7 mouse cellular contexts compared by ENCODE assay signal in the genomic region with DNA sequence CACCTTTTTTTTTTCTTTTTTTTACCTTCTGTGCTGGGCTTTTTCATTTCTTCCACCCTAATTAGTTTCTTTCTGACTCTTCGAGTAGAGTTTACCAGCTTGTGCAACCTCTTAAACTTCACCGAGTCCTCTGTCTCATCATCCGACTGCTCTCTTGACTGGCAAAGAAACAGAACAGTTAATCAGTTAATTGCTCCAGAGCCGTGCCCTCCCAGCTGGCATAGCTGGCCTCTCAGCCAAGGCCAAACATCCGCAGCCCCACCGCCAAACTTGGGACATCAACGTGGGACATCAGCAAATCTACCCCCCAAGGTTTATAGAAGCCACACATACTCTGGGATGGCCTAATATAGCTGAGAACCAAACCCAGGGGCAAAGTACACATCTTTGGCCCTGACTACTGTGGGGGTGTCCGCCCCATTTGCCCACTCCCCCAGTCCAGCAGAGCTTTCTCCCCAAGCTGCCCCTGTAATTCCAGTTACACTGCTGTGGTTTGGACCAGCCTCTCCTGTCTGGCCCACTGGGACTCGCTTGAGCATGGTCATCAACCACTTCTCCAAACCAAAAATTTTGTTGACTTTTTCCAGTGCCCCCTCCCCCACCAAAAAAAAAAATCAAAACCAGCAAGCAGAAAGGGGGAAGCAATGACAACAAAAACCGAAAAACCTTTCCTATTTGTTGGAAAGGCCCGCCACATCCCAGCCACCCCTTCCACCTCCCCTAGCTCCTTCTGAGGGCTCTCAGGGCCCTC.
DNase-seq lines count a peak whose midpoint lies in the region; ATAC-seq and TF ChIP-seq lines count a peak whose summit lies in the region.

No protein-coding gene starts in this region.

- H3K9me3 ChIP-seq in forebrain, embryonic 15.5 days, result no peaks in the 10 kb centered on the region
- no peaks in the 10 kb centered on the region for H3K9me3 ChIP-seq in hindbrain, embryonic 16.5 days (ENCODE audit: control insufficient read depth, low read length)

- peaks cover 35% of the 10 kb centered on the region for H3K4me1 ChIP-seq in forebrain, embryonic 15.5 days
- peaks cover 21% of the 10 kb centered on the region for H3K4me1 ChIP-seq in hindbrain, embryonic 16.5 days (ENCODE audit: control insufficient read depth, insufficient read depth, low read depth, low read length)
- peaks cover 15% of the 10 kb centered on the region for H3K4me1 ChIP-seq in olfactory bulb, adult 2 months (ENCODE audit: control insufficient read depth, insufficient read depth, low read length)

- H3K36me3 ChIP-seq in forebrain, embryonic 15.5 days, result no peaks in the 10 kb centered on the region
- no peaks in the 10 kb centered on the region for H3K36me3 ChIP-seq in hindbrain, embryonic 16.5 days (ENCODE audit: control insufficient read depth, insufficient read depth, low read length)

- no peak overlapping the region for H3K9ac ChIP-seq in forebrain, embryonic 15.5 days (replicated peaks)
- peak overlapping the region; percentile 64; the same call in 1 of the 2 replicates for H3K9ac ChIP-seq in hindbrain, embryonic 16.5 days (ENCODE audit: low read depth, low read length)

- no peak for TF ChIP-seq POLR2A in olfactory bulb, adult 2 months (IDR thresholded peaks at IDR 0.05; ENCODE audit: insufficient read depth, low read depth, low read length)

- H3K4me2 ChIP-seq in forebrain, embryonic 15.5 days (replicated peaks), result peak overlapping the region; percentile 44; the same call in 1 of the 2 replicates
- peak overlapping the region; percentile 59 for H3K4me2 ChIP-seq in hindbrain, embryonic 16.5 days (ENCODE audit: low read length)

- DNase-seq in left cerebral cortex, adult 2 months (ENCODE audit: extremely low spot score in 1 of 2, low spot score in 2 of 2), result no peak
- DNase-seq in left cerebral cortex, postnatal 25 days (ENCODE audit: low spot score in 2 of 2), result no peak
- no peak for DNase-seq in layer of hippocampus, adult 8-10 months (ENCODE audit: low spot score in 2 of 2)

- no peaks in the 10 kb centered on the region for H3K27me3 ChIP-seq in forebrain, embryonic 15.5 days
- H3K27me3 ChIP-seq in hindbrain, embryonic 16.5 days (replicated peaks; ENCODE audit: control insufficient read depth, insufficient read depth, low read length), result no peaks in the 10 kb centered on the region

- 53% methylated on average over 11 of the region's 11 CpGs for WGBS in forebrain, embryonic 15.5 days
- WGBS in hindbrain, embryonic 16.5 days, result 60% methylated on average over 11 of the region's 11 CpGs
- 72% methylated on average over 11 of the region's 11 CpGs for WGBS in olfactory bulb, adult 2 months

- H3K27ac ChIP-seq in left cerebral cortex, adult 2 months, result peak overlapping the region; percentile 30; the same call in 1 of the 2 replicates
- H3K27ac ChIP-seq in forebrain, embryonic 15.5 days (replicated peaks), result no peak overlapping the region
- peak overlapping the region; percentile 65 for H3K27ac ChIP-seq in hindbrain, embryonic 16.5 days (ENCODE audit: low read depth, low read length)
- peak overlapping the region; percentile 53 for H3K27ac ChIP-seq in olfactory bulb, adult 2 months (ENCODE audit: insufficient read depth, low read depth, low read length)

- no peak for ATAC-seq in forebrain, embryonic 15.5 days (replicated peaks)
- ATAC-seq in hindbrain, embryonic 16.5 days, result no peak
- ATAC-seq in inflammation-experienced regulatory T-cells, adult 6 months, result no peak

- no peak for TF ChIP-seq CTCF in left cerebral cortex, adult 2 months (IDR thresholded peaks at IDR 0.05)
- TF ChIP-seq CTCF in olfactory bulb, adult 2 months (IDR thresholded peaks at IDR 0.05; ENCODE audit: insufficient read depth, low read depth, low read length), result no peak

- intact Hi-C loops in left cerebral cortex, adult 2 months (cut with DNase I), result no loop called here
- intact Hi-C loops in left cerebral cortex, postnatal 25 days (cut with DNase I), result no loop called here

- no peak overlapping the region for H3K4me3 ChIP-seq in left cerebral cortex, adult 2 months
- no peak overlapping the region for H3K4me3 ChIP-seq in forebrain, embryonic 15.5 days
- H3K4me3 ChIP-seq in hindbrain, embryonic 16.5 days (ENCODE audit: low read length), result no peak overlapping the region; the same call in 1 of the 2 replicates
- peak overlapping the region; percentile 22; the same call in 1 of the 2 replicates for H3K4me3 ChIP-seq in olfactory bulb, adult 2 months (ENCODE audit: insufficient read depth, low read depth, low read length)
